Mouse (Mus musculus): ENCODE results near the gene Rmnd5b. TPM values are rescaled to one million over a fixed set of nuclear protein-coding genes. Genes with fewer than 3 reads are reported as not detected.
A peak's percentile ranks its signal among the peaks of the same experiment; 100 is the strongest.

Gene Rmnd5b
- polyA plus RNA-seq, 1 experiment, result 11.1 TPM

GRCm38 (mm10) chr11:51654891-51655290 lies 19.2 kb upstream of the Rmnd5b start:
- peaks cover 30% of the 10 kb centered on the region for H3K4me1 ChIP-seq (ENCODE audit: control insufficient read depth, insufficient read depth, insufficient read length, low read length)
- no peak overlapping the region for H3K4me3 ChIP-seq (ENCODE audit: insufficient read depth, low read depth, low read length)
- peak overlapping the region; percentile 60 for H3K27ac ChIP-seq (replicated peaks; ENCODE audit: low read depth, low read length)

GRCm38 (mm10) chr11:51653736-51654135 lies 18.0 kb upstream of the Rmnd5b start:
- Histone ChIP-seq H3K27ac (replicated peaks; ENCODE audit: low read depth, low read length) (no peak overlapping the region), H3K4me3 (ENCODE audit: insufficient read depth, low read depth, low read length) (no peak overlapping the region), H3K4me1 (ENCODE audit: control insufficient read depth, insufficient read depth, insufficient read length, low read length) (peaks cover 21% of the 10 kb centered on the region)

- Histone ChIP-seq H3K4me1 (ENCODE audit: control insufficient read depth, insufficient read depth, insufficient read length, low read length) (peaks cover 17% of the 10 kb centered on the region), H3K27ac (replicated peaks; ENCODE audit: low read depth, low read length) (no peak overlapping the region), H3K4me3 (ENCODE audit: insufficient read depth, low read depth, low read length) (no peak overlapping the region)
Measured at GRCm38 (mm10) chr11:51652889-51653418, 17.3 kb upstream of the Rmnd5b start.

GRCm38 (mm10) chr11:51650691-51651515 lies 15.2 kb upstream of the Rmnd5b start, which contains the start of the genes N4bp3 and D930048N14Rik:
N4bp3 (minus strand) TSS chr11:51650842.
D930048N14Rik (plus strand) TSS chr11:51650954.
- Histone ChIP-seq H3K27ac (replicated peaks; ENCODE audit: low read depth, low read length) (peak within 1 kb of the TSS; percentile 93), H3K4me1 (ENCODE audit: control insufficient read depth, insufficient read depth, insufficient read length, low read length) (peaks cover 5% of the 10 kb centered on the region), H3K4me3 (ENCODE audit: insufficient read depth, low read depth, low read length) (peak within 1 kb of the TSS; percentile 77)

- Histone ChIP-seq H3K4me1 (ENCODE audit: control insufficient read depth, insufficient read depth, insufficient read length, low read length) (peaks cover 8% of the 10 kb centered on the region), H3K27ac (replicated peaks; ENCODE audit: low read depth, low read length) (peak overlapping the region; percentile 93), H3K4me3 (ENCODE audit: insufficient read depth, low read depth, low read length) (peak overlapping the region; percentile 77)
Measured at GRCm38 (mm10) chr11:51650261-51650660, 14.6 kb upstream of the Rmnd5b start.

- H3K4me3 ChIP-seq (ENCODE audit: insufficient read depth, low read depth, low read length), result peak overlapping the region; percentile 77
- H3K27ac ChIP-seq (replicated peaks; ENCODE audit: low read depth, low read length), result peak overlapping the region; percentile 93
Measured at GRCm38 (mm10) chr11:51649889-51650199, 14.1 kb upstream of the Rmnd5b start.

GRCm38 (mm10) chr11:51649111-51649888 lies 13.6 kb upstream of the Rmnd5b start:
- H3K4me3 ChIP-seq (ENCODE audit: insufficient read depth, low read depth, low read length), result peak overlapping the region; percentile 77
- peaks cover 12% of the 10 kb centered on the region for H3K4me1 ChIP-seq (ENCODE audit: control insufficient read depth, insufficient read depth, insufficient read length, low read length)
- H3K27ac ChIP-seq (replicated peaks; ENCODE audit: low read depth, low read length), result peak overlapping the region; percentile 93

More at GRCm38 (mm10) chr11:51649889-51650199, 14.1 kb upstream of the Rmnd5b start:
- peaks cover 10% of the 10 kb centered on the region for H3K4me1 ChIP-seq (ENCODE audit: control insufficient read depth, insufficient read depth, insufficient read length, low read length)

- Histone ChIP-seq H3K27ac (replicated peaks; ENCODE audit: low read depth, low read length) (peak overlapping the region; percentile 93), H3K4me3 (ENCODE audit: insufficient read depth, low read depth, low read length) (peak overlapping the region; percentile 77), H3K4me1 (ENCODE audit: control insufficient read depth, insufficient read depth, insufficient read length, low read length) (peaks cover 19% of the 10 kb centered on the region)
Measured at GRCm38 (mm10) chr11:51648566-51648965, 12.9 kb upstream of the Rmnd5b start.

GRCm38 (mm10) chr11:51646751-51647667 lies 11.3 kb upstream of the Rmnd5b start:
- Histone ChIP-seq H3K4me3 (ENCODE audit: insufficient read depth, low read depth, low read length) (peak overlapping the region; percentile 53), H3K27ac (replicated peaks; ENCODE audit: low read depth, low read length) (peak overlapping the region; percentile 98), H3K4me1 (ENCODE audit: control insufficient read depth, insufficient read depth, insufficient read length, low read length) (peaks cover 28% of the 10 kb centered on the region)

- Histone ChIP-seq H3K4me3 (ENCODE audit: insufficient read depth, low read depth, low read length) (peak overlapping the region; percentile 53), H3K27ac (replicated peaks; ENCODE audit: low read depth, low read length) (peak overlapping the region; percentile 95), H3K4me1 (ENCODE audit: control insufficient read depth, insufficient read depth, insufficient read length, low read length) (peaks cover 29% of the 10 kb centered on the region)
Measured at GRCm38 (mm10) chr11:51646245-51646644, 10.5 kb upstream of the Rmnd5b start.

GRCm38 (mm10) chr11:51645293-51645692 lies 9.6 kb upstream of the Rmnd5b start:
- peaks cover 35% of the 10 kb centered on the region for H3K4me1 ChIP-seq (ENCODE audit: control insufficient read depth, insufficient read depth, insufficient read length, low read length)
- peak overlapping the region; percentile 95 for H3K27ac ChIP-seq (replicated peaks; ENCODE audit: low read depth, low read length)
- peak overlapping the region; percentile 53 for H3K4me3 ChIP-seq (ENCODE audit: insufficient read depth, low read depth, low read length)

GRCm38 (mm10) chr11:51644217-51644616 lies 8.5 kb upstream of the Rmnd5b start:
- H3K27ac ChIP-seq (replicated peaks; ENCODE audit: low read depth, low read length), result 0 out of 2 replicates have a peak overlapping the region, but pooled peaks have one; percentile 95
- H3K4me1 ChIP-seq (ENCODE audit: control insufficient read depth, insufficient read depth, insufficient read length, low read length), result peaks cover 35% of the 10 kb centered on the region
- H3K4me3 ChIP-seq (ENCODE audit: insufficient read depth, low read depth, low read length), result no peak overlapping the region

- H3K27ac ChIP-seq (replicated peaks; ENCODE audit: low read depth, low read length), result no peak overlapping the region
- H3K4me3 ChIP-seq (ENCODE audit: insufficient read depth, low read depth, low read length), result no peak overlapping the region
- H3K4me1 ChIP-seq (ENCODE audit: control insufficient read depth, insufficient read depth, insufficient read length, low read length), result peaks cover 35% of the 10 kb centered on the region
Measured at GRCm38 (mm10) chr11:51643761-51644160, 8.1 kb upstream of the Rmnd5b start.

GRCm38 (mm10) chr11:51643202-51643601 lies 7.5 kb upstream of the Rmnd5b start:
- Histone ChIP-seq H3K4me1 (ENCODE audit: control insufficient read depth, insufficient read depth, insufficient read length, low read length) (peaks cover 35% of the 10 kb centered on the region), H3K27ac (replicated peaks; ENCODE audit: low read depth, low read length) (no peak overlapping the region), H3K4me3 (ENCODE audit: insufficient read depth, low read depth, low read length) (no peak overlapping the region)

All from brown adipose tissue, adult 24 weeks (tissue).